Mouse (Mus musculus) neural tube, embryonic 10.5 days (tissue): ENCODE measurements around the gene Ppp2r2c.

Experiments used
- DNase-seq: peaks from one replicate; pipeline ENCODE4 v3.0.0-alpha.2; 2017; ENCODE audit warnings: low spot score; ENCODE audit errors: extremely low spot score

The Ppp2r2c gene

DNA sequence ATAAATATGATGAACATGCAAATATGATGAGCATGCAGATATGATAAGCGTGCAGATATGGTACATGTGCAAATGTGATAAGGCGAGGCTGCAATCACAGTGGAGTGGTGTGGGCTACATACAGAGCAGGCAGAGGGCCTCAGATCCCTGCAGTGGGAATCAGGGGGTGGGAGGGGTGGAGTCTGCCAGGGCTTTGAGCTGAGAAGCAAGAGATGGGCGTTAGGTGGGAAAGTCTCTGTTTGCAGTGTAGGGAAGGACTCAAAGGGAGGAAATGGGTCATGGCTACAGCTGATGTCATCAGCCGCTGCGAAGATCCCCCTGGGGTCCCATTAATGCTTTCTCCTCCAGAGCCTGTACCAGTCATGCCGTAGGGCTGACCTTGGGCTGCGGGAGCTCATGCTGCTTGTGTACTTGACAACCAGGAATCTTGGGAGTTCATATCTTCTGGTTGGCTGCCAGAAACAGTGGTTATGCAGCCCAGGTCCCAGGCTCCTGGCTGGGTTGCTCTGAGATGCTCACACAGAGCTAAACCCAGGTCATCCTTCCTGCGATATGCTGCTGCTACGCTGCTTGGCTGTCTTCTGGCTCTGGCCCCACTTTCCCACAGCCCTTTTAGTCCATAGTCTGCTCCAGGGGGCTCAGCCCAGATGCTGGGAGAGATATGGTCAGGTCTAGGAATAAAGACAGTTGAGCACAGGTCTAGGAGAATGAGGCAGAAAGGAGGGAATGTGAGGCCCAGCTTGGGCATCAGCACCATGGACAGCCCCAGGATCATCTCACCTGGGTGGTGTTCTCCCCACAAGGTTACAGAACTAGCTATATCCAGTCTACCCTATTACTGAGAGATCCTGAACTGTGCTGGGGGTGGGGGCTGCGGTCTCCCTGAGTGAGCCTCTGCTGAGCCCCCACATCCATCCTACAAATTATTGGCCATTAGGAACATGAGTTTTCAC is 27.6 kb downstream of the Ppp2r2c start:
- no peak for DNase-seq

DNA sequence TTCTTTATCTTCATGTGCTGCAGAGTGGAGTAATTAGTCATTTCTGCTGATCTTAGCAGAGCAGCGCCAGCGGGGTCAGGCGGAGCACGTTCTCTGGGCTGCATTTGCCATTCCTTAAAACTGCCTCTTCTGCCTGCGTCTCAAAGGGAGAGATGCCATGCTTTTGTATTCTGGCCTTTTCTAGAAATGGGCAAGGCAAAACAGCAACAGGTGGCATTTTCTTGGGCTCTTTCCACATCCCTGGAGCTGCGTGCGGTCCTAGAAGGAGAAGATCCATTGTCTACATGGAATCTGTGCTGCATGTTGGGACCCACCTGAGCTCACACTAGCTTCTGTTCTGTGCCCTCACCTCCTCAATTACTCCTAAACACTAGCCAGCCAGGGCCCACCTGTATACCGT is 29.7 kb downstream of the Ppp2r2c start:
- DNase-seq = no peak

DNA sequence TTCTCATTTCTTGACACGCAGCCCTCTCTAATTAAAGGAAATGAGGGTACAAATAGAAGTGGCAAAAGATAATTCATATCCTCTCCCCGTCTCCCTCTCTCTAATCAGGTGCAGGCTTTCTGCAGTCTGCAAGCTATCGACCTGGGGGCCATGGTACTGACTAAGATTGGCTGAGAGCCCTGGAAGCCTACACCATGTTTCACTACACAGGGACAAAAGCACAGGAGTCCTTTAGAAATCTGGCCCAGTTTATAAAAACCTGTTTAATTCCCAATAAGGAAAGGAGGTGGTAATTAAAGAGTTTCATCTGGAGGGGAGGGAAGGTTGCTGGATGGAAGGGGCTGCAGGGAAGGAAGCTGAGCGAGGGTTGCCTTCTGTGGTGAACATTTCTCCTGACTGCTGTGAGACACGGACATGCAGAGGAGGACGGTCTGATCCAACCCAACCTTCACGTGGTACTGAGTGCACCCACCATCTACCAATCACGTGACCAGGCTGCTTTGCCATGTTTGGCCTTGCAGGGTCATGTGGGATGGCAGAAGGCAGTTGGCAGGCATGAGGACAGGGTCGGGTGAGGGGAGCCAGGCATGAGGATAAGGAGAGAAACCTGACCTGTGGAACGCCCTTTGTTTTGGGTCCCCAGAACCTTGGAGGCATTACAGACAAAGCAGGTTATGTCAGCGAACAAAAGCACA is 30.2 kb downstream of the Ppp2r2c start:
- no peak for DNase-seq

DNA sequence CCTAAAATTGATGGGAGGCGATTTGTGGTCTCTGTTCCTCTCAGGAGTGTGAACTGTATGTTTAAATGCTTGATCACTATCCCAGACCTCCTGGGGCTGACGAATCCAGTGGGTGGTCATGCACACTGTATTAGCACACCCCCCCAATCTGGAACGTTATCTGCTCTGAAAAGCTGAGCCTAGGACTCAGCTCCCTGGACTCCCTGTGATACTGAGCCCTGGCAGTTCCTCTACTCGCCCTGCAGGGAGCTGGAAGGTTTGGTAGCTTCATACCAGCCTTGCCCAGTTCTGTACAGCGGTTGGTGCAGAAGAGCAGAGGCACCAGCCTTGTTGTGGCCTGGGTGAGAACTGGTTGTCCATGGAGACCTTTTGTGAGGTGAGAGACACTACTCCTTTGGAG is 31.1 kb downstream of the Ppp2r2c start:
- no peak for DNase-seq

DNA sequence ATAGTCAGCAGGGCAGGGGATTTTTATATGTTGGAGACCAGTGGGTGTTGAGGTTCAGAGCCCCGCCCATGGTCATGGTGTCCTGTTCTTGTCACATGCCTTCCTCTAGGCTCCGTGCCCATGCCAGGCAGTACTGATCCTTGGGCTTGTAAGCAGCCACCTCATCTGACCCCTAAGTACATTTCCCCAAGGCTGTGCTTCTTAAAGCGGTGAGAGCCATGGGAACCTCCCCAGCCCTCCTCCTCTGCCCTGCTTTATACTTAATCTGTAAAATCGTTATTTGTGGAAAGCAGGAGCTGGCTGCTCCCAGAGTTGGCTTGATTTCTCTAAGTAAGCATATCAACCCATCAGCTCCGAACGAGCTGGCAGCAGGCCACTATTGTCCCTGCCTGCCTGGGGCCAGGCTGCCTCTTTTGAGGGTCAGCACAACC is 31.9 kb downstream of the Ppp2r2c start:
- no peak for DNase-seq

DNA sequence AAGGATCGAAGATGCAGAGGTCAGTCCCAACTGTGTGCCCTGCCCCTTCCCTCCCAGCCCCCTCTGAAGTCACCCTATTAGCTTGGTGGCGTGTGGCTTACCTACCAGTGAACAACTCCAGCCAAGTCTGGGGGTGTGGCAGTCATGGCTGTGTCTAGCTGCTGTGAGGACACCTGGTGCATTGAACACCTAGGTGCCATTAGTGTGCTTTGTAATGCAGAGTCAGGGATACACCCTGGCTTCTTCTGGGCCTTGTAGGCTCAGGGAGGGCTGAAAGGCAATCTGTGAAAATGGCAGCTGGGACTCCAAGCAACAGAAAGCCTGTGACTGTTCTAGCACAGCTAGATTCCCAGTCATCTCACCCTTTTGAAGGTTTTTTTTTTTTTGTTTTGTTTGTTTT is 34.5 kb downstream of the Ppp2r2c start:
- no peak for DNase-seq

DNA sequence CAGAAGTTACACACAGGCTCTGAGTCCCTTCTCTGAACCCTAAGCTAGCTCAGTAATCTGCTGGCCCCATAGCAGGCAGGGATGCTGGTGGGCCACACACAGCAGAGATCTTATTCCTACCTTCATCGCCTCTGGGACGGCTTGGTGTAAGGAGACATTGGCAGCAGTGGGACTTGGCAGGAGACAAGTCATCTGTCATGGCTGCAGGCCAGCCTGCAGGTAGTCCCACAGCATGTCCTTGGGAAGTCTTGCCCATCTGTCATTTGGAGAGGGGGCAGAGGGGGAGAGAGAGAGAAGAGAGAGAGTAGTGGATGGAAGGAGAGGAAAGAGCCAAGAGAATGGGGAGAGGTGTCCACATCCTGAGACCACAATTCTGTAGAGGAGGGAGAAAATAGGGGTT is 35.8 kb downstream of the Ppp2r2c start:
- no peak for DNase-seq

DNA sequence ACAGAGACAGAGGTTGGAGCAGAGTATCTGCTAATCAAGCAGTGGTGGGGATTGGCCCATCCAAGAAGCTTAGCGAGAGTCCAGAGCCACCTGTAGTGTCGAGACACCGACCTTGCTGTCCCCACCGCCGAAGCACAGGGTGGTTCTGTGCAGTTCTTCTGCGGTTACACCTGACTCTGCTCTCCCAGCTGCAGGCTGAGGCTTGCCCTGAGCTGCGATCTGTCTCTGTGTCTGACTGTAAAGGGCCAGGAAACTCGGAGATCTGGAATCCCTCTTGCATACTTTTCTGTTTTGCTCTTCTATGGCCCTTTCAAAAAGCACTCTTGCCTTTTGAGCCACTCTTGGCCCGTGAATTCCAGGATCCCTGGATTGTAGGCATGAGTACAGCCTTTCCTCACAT is 36.4 kb downstream of the Ppp2r2c start:
- DNase-seq = no peak

DNA sequence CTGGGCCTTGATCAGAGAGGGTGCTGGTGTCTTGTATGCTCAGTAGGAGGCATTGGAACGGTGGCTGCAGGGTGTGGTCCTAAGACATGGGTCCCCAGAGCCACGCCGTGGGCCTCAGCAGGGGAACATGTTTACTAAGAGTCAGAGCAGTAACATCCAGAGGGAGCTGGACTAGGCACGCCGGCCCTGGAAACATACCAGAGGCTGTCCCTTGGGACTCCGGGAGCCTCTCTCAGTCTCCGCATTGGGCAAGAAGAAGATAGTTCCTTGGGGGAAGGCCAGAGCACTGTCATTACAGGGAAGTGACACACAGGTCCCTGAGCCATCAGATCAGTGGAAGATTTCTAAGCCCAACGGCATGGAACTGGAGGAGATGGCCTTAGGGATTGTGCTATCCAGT is 36.9 kb downstream of the Ppp2r2c start:
- DNase-seq = no peak

DNA sequence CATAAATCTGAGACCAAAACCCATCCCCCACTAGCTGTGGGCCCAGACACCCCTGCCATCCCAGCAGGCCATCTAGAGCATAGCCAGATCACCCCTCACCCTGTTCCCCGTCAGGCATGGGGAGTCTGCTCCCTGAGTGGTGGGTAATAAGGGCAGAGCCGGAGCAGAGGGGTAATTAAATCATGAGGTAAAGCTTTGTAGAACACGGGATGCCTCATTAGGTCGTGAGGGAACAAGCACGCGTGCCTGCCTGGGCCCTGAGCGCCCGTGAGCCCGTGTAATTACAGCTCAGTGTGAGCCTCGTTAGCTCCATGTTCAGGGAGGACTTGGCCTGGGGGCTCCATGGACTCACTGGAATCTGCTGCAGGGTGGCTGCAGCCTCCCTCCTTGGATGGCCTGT is 39.4 kb downstream of the Ppp2r2c start:
- DNase-seq = no peak

DNA sequence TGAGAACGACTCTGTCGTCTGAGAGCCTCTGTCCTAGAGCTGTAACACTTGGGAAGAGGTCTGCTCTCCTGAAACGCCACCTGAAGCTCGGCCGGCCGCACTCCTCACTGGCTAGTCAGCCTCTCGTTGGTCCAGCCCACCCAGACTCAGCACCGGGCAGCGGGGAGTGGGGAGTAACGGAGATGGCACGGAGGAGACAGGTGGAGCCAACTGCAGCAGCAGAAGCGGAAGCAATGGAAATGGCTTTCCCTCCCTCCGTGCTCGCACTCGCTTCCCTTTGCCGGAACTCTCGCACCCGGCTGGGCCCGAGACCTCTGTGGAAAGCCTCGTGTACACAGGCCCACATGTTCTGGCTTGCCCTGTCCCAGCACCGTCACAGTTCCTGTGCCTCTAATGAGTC is 41.2 kb downstream of the Ppp2r2c start:
- DNase-seq = no peak

DNA sequence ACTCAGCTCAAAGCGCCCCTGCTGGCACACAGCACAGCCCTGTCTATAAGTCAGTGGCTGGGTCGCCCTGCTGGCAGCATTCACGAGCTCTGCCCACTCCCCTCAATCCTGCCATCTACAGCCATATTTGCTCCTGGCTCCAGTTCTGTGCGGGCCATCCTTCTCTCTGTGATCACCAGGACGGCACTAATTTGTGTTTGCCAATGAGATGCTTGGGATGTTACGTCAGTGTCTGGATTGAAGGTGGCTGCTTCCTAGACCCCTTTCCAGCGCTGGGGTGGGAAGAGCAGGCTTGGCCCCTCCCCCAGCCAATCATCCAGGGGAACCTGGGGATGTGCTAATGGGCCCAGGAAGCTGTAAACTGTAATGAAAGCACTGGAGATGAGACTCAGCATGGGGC is 42.7 kb downstream of the Ppp2r2c start:
- no peak for DNase-seq

DNA sequence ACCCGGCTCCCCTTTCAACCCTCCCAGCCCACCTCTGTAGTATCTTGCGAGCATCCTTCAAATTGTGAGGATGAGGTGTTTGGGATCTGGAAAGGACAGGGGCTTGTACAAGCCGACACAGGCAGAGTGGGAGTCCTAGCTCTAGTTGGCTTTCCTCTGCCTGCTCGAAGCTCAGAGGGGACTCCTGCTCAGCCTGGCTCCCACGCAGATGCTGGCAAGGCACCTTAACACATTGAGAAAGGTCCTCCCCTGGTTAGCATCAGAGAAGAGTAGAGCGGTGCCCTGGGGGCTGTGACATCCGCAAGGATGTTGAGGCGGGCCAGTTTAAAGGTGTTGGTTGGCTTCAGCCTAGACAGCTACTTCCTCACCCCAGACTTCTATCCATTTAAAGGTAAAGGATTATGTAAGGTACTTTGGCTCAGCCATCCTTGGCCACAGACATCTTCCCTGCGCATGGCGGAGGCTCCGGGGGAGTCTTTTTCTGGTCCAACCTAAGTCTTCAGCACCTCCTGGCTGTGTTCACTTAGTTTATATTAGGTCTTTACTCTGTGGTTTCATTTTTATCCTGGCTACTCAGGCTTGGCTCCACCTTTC is 43.5 kb downstream of the Ppp2r2c start:
- DNase-seq = no peak

DNA sequence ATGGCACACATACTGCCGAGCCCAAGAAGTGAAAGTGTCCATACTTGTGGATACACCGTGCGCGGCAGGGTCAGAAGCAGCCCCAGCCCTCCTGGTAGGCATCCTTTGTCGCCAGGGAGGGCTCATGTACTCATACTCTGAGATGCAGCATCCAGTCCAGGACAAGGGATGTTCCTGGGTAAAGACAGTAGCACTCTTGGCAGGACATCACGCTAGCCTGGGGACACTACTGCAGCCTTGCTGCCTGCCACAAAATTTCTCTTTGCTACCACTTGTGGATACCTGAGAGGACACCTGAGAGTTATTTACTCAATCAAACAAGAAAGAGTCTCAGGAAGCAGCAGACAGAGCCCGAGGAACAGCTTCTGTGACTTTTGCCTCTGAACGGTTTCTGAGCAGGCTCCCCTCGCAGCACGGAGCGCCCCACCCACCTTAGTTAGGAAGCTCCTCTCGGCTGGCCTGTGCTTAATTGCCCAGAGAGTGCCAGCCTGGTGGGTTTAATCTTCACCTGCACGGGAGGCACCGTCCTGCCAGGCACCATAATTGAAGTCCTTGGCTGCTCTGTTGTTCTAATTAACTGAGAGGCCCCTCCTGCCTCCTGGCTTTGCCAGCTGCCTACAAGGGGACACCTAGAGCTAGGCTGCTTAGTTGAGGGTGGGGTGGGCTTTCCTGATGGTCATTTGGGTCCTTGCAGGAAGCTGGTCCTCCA is 44.4 kb downstream of the Ppp2r2c start:
- DNase-seq = no peak

DNA sequence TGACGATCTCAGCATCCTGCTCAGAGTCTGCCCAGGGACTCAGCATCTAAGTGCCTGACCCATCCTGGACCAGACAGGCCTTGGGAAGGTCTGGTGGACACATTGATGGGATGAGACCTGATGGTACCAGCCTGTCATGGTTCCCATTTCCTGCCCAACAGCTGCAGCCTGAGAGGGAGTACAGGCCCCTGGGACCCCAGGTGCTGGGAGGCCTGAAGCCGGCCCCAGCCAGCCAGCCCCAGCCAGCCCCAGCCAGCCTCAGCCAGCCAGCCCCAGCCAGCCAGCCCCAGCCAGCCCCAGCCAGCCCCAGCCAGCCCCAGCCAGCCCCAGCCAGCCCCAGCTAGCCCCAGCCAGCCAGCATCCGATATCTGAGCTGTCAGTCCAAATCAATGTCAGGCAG is 46.9 kb downstream of the Ppp2r2c start:
- DNase-seq = no peak

DNA sequence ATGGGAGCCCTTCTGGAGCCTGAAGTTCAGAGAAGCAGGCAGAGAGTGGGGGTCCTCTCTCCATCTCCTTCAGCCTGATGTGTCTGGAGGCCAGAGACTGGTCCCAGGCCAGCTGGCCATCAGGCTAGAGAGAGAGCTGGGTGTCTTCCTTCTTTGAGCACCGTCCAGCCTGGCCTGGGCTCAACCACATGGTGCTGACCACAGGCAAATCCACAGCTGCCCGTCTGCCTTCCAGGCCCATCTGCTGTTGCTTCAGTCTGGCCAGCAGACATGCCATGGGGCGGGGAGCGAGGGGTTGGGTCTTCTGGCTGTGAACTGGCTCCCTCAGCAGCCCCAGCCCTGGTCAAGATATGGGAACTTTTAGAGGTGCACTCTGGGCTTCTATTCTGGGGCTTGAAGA is 48.3 kb downstream of the Ppp2r2c start:
- DNase-seq = no peak

DNA sequence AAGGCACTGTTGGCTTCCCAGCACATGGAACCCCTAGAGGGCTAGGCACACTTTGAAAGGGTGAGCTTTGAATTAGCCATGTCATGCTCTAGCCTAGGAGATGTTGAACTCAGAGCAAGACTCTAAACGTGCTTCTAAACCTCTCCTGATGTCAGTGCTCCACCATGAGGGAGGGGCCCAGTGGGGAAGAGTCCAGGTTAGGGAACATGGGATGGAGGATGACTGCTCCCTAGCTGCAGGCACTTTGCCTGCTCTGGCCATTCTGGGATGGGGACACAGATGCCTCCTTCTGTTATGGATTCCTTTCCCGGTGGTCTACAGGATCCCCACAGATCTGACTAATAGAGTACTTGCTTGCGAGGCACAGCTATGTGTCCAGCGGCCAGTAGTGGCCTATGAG is 48.9 kb downstream of the Ppp2r2c start:
- DNase-seq = no peak

DNA sequence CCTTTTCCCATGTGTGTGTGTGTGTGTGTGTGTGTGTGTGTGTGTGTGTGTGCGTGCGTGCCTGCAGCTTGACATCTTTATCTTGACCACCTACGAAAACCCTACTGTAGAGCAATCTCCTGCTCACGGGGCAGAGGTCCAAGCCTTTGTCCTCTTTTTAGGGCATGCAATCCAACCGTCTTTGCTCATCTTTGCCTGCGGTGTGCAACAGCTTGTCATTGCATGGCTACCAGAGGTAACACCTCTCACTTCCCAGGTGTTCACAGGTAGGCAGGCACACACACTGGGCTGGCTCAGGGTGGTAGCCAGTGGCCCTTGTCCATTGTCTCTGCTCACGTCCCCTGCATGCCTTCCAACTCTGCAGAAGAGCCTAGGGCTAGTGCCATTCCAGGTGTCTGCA is 49.7 kb downstream of the Ppp2r2c start:
- DNase-seq = no peak

DNA sequence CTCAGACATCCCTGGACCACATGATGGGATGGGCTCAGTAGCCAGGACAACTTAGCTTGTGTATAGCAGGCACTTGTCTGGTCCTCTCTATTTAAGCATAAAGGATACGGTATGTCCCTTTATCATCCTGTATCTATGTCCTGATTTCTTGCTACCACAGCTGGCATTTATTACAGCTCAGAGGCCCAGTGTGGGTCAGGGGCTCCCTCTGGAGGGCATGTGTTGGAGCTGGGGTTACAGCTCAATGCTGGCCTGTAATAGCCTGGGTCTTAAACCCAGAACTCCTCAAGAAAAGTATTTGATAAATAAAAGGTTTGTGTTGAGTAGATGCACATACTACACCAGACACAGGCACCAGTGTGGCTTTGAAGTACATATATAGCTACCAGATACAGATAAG is 51.8 kb downstream of the Ppp2r2c start:
- DNase-seq = peak; percentile 30

DNA sequence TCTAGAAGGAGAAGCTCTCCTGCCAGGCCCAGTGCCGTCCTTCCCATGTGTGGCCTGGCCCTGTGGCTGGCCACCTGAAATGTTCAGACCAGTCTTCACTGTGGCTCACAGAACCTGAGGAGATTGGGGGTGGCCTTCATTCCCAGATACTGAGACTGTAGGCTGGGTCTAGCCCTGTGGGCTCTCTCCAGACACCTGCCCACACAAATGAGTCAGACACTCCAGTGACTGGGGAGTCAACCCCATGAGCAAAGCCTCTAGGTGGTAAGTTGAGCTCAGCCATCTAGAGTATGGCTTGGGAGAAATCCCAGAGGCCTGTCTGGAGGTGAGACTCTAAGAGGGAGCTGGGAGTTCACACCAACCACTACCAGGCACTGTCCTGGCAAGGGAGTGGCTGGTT is 53.6 kb downstream of the Ppp2r2c start:
- no peak for DNase-seq

DNA sequence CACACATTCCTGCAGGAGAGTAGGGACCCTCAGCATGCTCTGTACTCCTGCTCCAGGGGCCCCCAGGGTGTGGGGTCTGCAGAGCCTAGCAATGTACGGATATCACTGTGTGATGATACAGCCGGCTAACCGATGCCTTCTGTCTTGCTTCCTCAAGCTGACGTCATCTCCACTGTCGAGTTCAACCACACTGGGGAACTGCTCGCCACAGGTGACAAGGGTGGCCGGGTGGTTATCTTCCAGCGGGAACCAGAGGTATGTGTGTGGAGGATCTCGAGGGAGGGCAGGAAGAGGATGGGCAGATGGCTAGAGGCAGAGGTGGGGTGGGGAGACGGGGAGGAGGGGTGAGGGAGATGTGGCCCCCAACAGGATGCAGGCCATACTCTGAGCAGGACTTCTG is 54.5 kb downstream of the Ppp2r2c start:
- no peak for DNase-seq
